Mouse (Mus musculus): ENCODE results near the gene Tfdp1. TPM values are rescaled to one million over a fixed set of nuclear protein-coding genes. Genes with fewer than 3 reads are reported as not detected.

The Tfdp1 gene
- polyA plus RNA-seq, 1 experiment from 2014 or later = 123 TPM

DNA sequence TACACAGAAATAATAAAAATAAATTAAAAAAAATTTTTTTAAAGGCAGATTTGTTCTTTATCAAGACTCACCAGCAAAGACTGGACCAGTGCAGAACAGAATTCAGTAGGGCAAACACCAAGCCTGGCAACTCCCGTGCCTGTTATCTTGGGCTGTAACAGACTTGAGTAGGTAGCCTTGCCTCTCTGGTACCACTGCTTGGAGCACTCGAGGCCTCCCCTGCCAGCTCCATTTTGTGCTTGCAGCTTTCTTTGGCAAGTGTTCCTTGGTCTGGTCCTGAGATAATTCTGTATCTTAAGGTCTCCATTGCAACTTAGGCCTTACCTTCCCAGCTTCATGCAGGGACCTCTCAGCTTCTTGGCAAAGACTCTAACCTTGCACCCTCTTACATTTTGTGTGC, 3.8 kb downstream of the Tfdp1 start:
- ATAC-seq = no peak
- H3K27me3 ChIP-seq (replicated peaks; ENCODE audit: control insufficient read depth, insufficient read depth, low read length) = no peaks in the 10 kb centered on the region
- no peak overlapping the region for H3K27ac ChIP-seq (ENCODE audit: low read length)
- no peak overlapping the region for H3K9ac ChIP-seq (ENCODE audit: low read depth, low read length)
- WGBS = 73% methylated on average over 2 of the region's 2 CpGs
- no peak overlapping the region for H3K4me2 ChIP-seq (ENCODE audit: low read depth, low read length)
- peaks cover 10% of the 10 kb centered on the region; the same call in 1 of the 2 replicates for H3K36me3 ChIP-seq (ENCODE audit: control insufficient read depth, insufficient read depth, low read length)
- H3K4me3 ChIP-seq (ENCODE audit: low read length) = no peak overlapping the region
- peaks cover 17% of the 10 kb centered on the region for H3K4me1 ChIP-seq (ENCODE audit: control insufficient read depth, insufficient read depth, low read length)
- H3K9me3 ChIP-seq (ENCODE audit: control insufficient read depth, low read length) = no peaks in the 10 kb centered on the region

DNA sequence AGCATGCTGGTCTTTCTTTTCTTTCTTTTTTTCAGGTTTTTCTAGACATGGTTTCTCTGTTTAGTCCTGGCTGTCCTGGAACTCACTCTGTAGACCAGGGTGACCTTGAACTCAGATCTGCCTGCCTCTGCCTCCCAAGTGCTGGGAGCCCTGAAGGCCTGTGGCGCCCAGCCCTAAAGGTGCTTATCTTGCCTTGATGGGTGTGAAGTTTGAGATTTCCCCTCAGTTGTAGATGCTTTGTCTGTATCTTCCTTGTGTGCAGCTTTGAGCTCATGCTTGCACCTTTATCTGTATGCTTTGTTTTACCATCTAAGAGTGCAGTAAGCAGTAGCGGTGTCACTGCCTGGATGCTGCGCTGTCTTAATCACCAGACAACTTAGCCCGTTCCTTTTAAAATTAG, 4.6 kb downstream of the Tfdp1 start:
- WGBS = 91% methylated on average over 4 of the region's 4 CpGs
- Histone ChIP-seq H3K4me2 (ENCODE audit: low read depth, low read length) (no peak overlapping the region), H3K9ac (ENCODE audit: low read depth, low read length) (no peak overlapping the region), H3K27me3 (replicated peaks; ENCODE audit: control insufficient read depth, insufficient read depth, low read length) (no peaks in the 10 kb centered on the region), H3K9me3 (ENCODE audit: control insufficient read depth, low read length) (no peaks in the 10 kb centered on the region), H3K4me1 (ENCODE audit: control insufficient read depth, insufficient read depth, low read length) (peaks cover 11% of the 10 kb centered on the region), H3K36me3 (ENCODE audit: control insufficient read depth, insufficient read depth, low read length) (peaks cover 15% of the 10 kb centered on the region; the same call in 1 of the 2 replicates), H3K27ac (ENCODE audit: low read length) (no peak overlapping the region), H3K4me3 (ENCODE audit: low read length) (no peak overlapping the region)
- ATAC-seq = no peak

- Histone ChIP-seq H3K27ac (ENCODE audit: low read length) (no peak overlapping the region), H3K9ac (ENCODE audit: low read depth, low read length) (no peak overlapping the region), H3K27me3 (replicated peaks; ENCODE audit: control insufficient read depth, insufficient read depth, low read length) (no peaks in the 10 kb centered on the region), H3K4me3 (ENCODE audit: low read length) (no peak overlapping the region), H3K4me1 (ENCODE audit: control insufficient read depth, insufficient read depth, low read length) (peaks cover 7% of the 10 kb centered on the region), H3K36me3 (ENCODE audit: control insufficient read depth, insufficient read depth, low read length) (peaks cover 9% of the 10 kb centered on the region), H3K9me3 (ENCODE audit: control insufficient read depth, low read length) (no peaks in the 10 kb centered on the region), H3K4me2 (ENCODE audit: low read depth, low read length) (no peak overlapping the region)
- WGBS = 87% methylated on average over 7 of the region's 7 CpGs
- no peak for ATAC-seq
Observed at GRCm38 (mm10) chr8:13350052-13350451, 11.5 kb downstream of the Tfdp1 start.

- no peak for ATAC-seq
- no peaks in the 10 kb centered on the region for H3K9me3 ChIP-seq (ENCODE audit: control insufficient read depth, low read length)
- H3K4me3 ChIP-seq (ENCODE audit: low read length) = no peak overlapping the region
- no peak overlapping the region for H3K27ac ChIP-seq (ENCODE audit: low read length)
- H3K36me3 ChIP-seq (ENCODE audit: control insufficient read depth, insufficient read depth, low read length) = peaks cover 11% of the 10 kb centered on the region
- peaks cover 7% of the 10 kb centered on the region for H3K4me1 ChIP-seq (ENCODE audit: control insufficient read depth, insufficient read depth, low read length)
- H3K27me3 ChIP-seq (replicated peaks; ENCODE audit: control insufficient read depth, insufficient read depth, low read length) = no peaks in the 10 kb centered on the region
- no peak overlapping the region for H3K4me2 ChIP-seq (ENCODE audit: low read depth, low read length)
- WGBS = 77% methylated on average over 5 of the region's 5 CpGs
- no peak overlapping the region for H3K9ac ChIP-seq (ENCODE audit: low read depth, low read length)
Observed at GRCm38 (mm10) chr8:13351593-13351992, 13.0 kb downstream of the Tfdp1 start.

- WGBS = 80% methylated on average over 8 of the region's 8 CpGs
- H3K4me1 ChIP-seq (ENCODE audit: control insufficient read depth, insufficient read depth, low read length) = peaks cover 7% of the 10 kb centered on the region
- no peaks in the 10 kb centered on the region for H3K9me3 ChIP-seq (ENCODE audit: control insufficient read depth, low read length)
- peaks cover 10% of the 10 kb centered on the region for H3K36me3 ChIP-seq (ENCODE audit: control insufficient read depth, insufficient read depth, low read length)
- no peak overlapping the region for H3K4me3 ChIP-seq (ENCODE audit: low read length)
- H3K27ac ChIP-seq (ENCODE audit: low read length) = no peak overlapping the region
- no peak for ATAC-seq
- no peaks in the 10 kb centered on the region for H3K27me3 ChIP-seq (replicated peaks; ENCODE audit: control insufficient read depth, insufficient read depth, low read length)
- no peak overlapping the region for H3K9ac ChIP-seq (ENCODE audit: low read depth, low read length)
- H3K4me2 ChIP-seq (ENCODE audit: low read depth, low read length) = no peak overlapping the region
Observed at GRCm38 (mm10) chr8:13352601-13353000, 14.1 kb downstream of the Tfdp1 start.

- no peak overlapping the region for H3K4me3 ChIP-seq (ENCODE audit: low read length)
- no peak overlapping the region for H3K4me2 ChIP-seq (ENCODE audit: low read depth, low read length)
- H3K4me1 ChIP-seq (ENCODE audit: control insufficient read depth, insufficient read depth, low read length) = peaks cover 7% of the 10 kb centered on the region
- H3K9me3 ChIP-seq (ENCODE audit: control insufficient read depth, low read length) = no peaks in the 10 kb centered on the region
- H3K27ac ChIP-seq (ENCODE audit: low read length) = no peak overlapping the region
- H3K9ac ChIP-seq (ENCODE audit: low read depth, low read length) = no peak overlapping the region
- peaks cover 10% of the 10 kb centered on the region for H3K36me3 ChIP-seq (ENCODE audit: control insufficient read depth, insufficient read depth, low read length)
- 86% methylated on average over 9 of the region's 9 CpGs for WGBS
- no peak for ATAC-seq
- H3K27me3 ChIP-seq (replicated peaks; ENCODE audit: control insufficient read depth, insufficient read depth, low read length) = no peaks in the 10 kb centered on the region
Observed at GRCm38 (mm10) chr8:13353155-13353833, 14.7 kb downstream of the Tfdp1 start.

- H3K9ac ChIP-seq (ENCODE audit: low read depth, low read length) = no peak overlapping the region
- H3K36me3 ChIP-seq (ENCODE audit: control insufficient read depth, insufficient read depth, low read length) = peaks cover 13% of the 10 kb centered on the region
- no peaks in the 10 kb centered on the region for H3K9me3 ChIP-seq (ENCODE audit: control insufficient read depth, low read length)
- no peak overlapping the region for H3K27ac ChIP-seq (ENCODE audit: low read length)
- H3K4me1 ChIP-seq (ENCODE audit: control insufficient read depth, insufficient read depth, low read length) = peaks cover 7% of the 10 kb centered on the region
- ATAC-seq = no peak
- no peaks in the 10 kb centered on the region for H3K27me3 ChIP-seq (replicated peaks; ENCODE audit: control insufficient read depth, insufficient read depth, low read length)
- no peak overlapping the region for H3K4me2 ChIP-seq (ENCODE audit: low read depth, low read length)
- H3K4me3 ChIP-seq (ENCODE audit: low read length) = no peak overlapping the region
- 80% methylated on average over 4 of the region's 4 CpGs for WGBS
Observed at GRCm38 (mm10) chr8:13353883-13354282, 15.3 kb downstream of the Tfdp1 start.

GRCm38 (mm10) chr8:13356221-13356620, 17.7 kb downstream of the Tfdp1 start:
- ATAC-seq = no peak
- H3K4me1 ChIP-seq (ENCODE audit: control insufficient read depth, insufficient read depth, low read length) = peaks cover 7% of the 10 kb centered on the region
- no peaks in the 10 kb centered on the region for H3K9me3 ChIP-seq (ENCODE audit: control insufficient read depth, low read length)
- H3K4me3 ChIP-seq (ENCODE audit: low read length) = no peak overlapping the region
- H3K9ac ChIP-seq (ENCODE audit: low read depth, low read length) = no peak overlapping the region
- H3K4me2 ChIP-seq (ENCODE audit: low read depth, low read length) = no peak overlapping the region
- no peak overlapping the region for H3K27ac ChIP-seq (ENCODE audit: low read length)
- no peaks in the 10 kb centered on the region for H3K27me3 ChIP-seq (replicated peaks; ENCODE audit: control insufficient read depth, insufficient read depth, low read length)
- H3K36me3 ChIP-seq (ENCODE audit: control insufficient read depth, insufficient read depth, low read length) = peaks cover 30% of the 10 kb centered on the region
- WGBS = 75% methylated on average over 6 of the region's 6 CpGs

GRCm38 (mm10) chr8:13356681-13357080, 18.1 kb downstream of the Tfdp1 start:
- H3K4me1 ChIP-seq (ENCODE audit: control insufficient read depth, insufficient read depth, low read length) = peaks cover 2% of the 10 kb centered on the region; the same call in 1 of the 2 replicates
- no peak overlapping the region for H3K4me2 ChIP-seq (ENCODE audit: low read depth, low read length)
- H3K36me3 ChIP-seq (ENCODE audit: control insufficient read depth, insufficient read depth, low read length) = peaks cover 34% of the 10 kb centered on the region
- 66% methylated on average over 10 of the region's 10 CpGs for WGBS
- ATAC-seq = no peak
- H3K4me3 ChIP-seq (ENCODE audit: low read length) = no peak overlapping the region
- no peaks in the 10 kb centered on the region for H3K27me3 ChIP-seq (replicated peaks; ENCODE audit: control insufficient read depth, insufficient read depth, low read length)
- H3K9ac ChIP-seq (ENCODE audit: low read depth, low read length) = no peak overlapping the region
- H3K27ac ChIP-seq (ENCODE audit: low read length) = no peak overlapping the region
- H3K9me3 ChIP-seq (ENCODE audit: control insufficient read depth, low read length) = no peaks in the 10 kb centered on the region

GRCm38 (mm10) chr8:13360213-13360612, 21.7 kb downstream of the Tfdp1 start:
- Histone ChIP-seq H3K27ac (ENCODE audit: low read length) (no peak overlapping the region), H3K4me1 (ENCODE audit: control insufficient read depth, insufficient read depth, low read length) (no peaks in the 10 kb centered on the region), H3K4me3 (ENCODE audit: low read length) (no peak overlapping the region), H3K4me2 (ENCODE audit: low read depth, low read length) (no peak overlapping the region), H3K9ac (ENCODE audit: low read depth, low read length) (no peak overlapping the region), H3K27me3 (replicated peaks; ENCODE audit: control insufficient read depth, insufficient read depth, low read length) (no peaks in the 10 kb centered on the region), H3K36me3 (ENCODE audit: control insufficient read depth, insufficient read depth, low read length) (peaks cover 37% of the 10 kb centered on the region), H3K9me3 (ENCODE audit: control insufficient read depth, low read length) (no peaks in the 10 kb centered on the region)
- 90% methylated on average over 7 of the region's 7 CpGs for WGBS
- ATAC-seq = no peak

All from intestine, embryonic 16.5 days (tissue).